Mouse (Mus musculus) mouse trophoblast stem cell (cell line): ENCODE measurements around the gene Ush1g.

Source experiments
- in situ Hi-C, 2 experiments: fragments of 300-500 bp; cut with MseI, MboI; formaldehyde crosslinking; loops; 2 replicates in 1 of 2; 3 replicates in 1 of 2; pipeline ENCODE4 v1.15.1; 2025

The Ush1g gene

GRCm38 (mm10) chr11:115289885-115290284 is 32.0 kb downstream of the Ush1g start:
- in situ Hi-C loops = no loop called here

GRCm38 (mm10) chr11:115288305-115288704 is 33.5 kb downstream of the Ush1g start:
- in situ Hi-C loops = no loop called here

- in situ Hi-C loops = no loop called here
These were observed 34.5 kb downstream of the Ush1g start for GRCm38 (mm10) chr11:115287386-115287785.

- in situ Hi-C loops = no loop called here
These were observed 35.4 kb downstream of the Ush1g start for GRCm38 (mm10) chr11:115286201-115286993.

GRCm38 (mm10) chr11:115285282-115285681 is 36.6 kb downstream of the Ush1g start:
- in situ Hi-C loops = no loop called here

- in situ Hi-C loops = no loop called here
These were observed 37.8 kb downstream of the Ush1g start for GRCm38 (mm10) chr11:115283891-115284620.

GRCm38 (mm10) chr11:115283486-115283765 is 38.4 kb downstream of the Ush1g start:
- in situ Hi-C loops = no loop called here

GRCm38 (mm10) chr11:115282723-115283485 is 38.9 kb downstream of the Ush1g start:
- in situ Hi-C loops = no loop called here

GRCm38 (mm10) chr11:115282295-115282694 is 39.5 kb downstream of the Ush1g start:
- in situ Hi-C loops = no loop called here

GRCm38 (mm10) chr11:115279726-115280125 is 42.1 kb downstream of the Ush1g start:
- in situ Hi-C loops = no loop called here

GRCm38 (mm10) chr11:115278176-115278575 is 43.7 kb downstream of the Ush1g start:
- in situ Hi-C loops = no loop called here

GRCm38 (mm10) chr11:115277604-115277975 is 44.3 kb downstream of the Ush1g start:
- in situ Hi-C loops = no loop called here

- in situ Hi-C loops = no loop called here
These were observed 44.8 kb downstream of the Ush1g start, which contains the start of gene Fdxr for GRCm38 (mm10) chr11:115276780-115277603. Gene Fdxr (minus strand): TSS chr11:115277050.

- in situ Hi-C loops = no loop called here
These were observed 45.9 kb downstream of the Ush1g start for GRCm38 (mm10) chr11:115275954-115276353.

- in situ Hi-C loops = no loop called here
These were observed 46.3 kb downstream of the Ush1g start for GRCm38 (mm10) chr11:115275509-115275908.

- in situ Hi-C loops = no loop called here
These were observed 47.1 kb downstream of the Ush1g start for GRCm38 (mm10) chr11:115274771-115275170.

GRCm38 (mm10) chr11:115274178-115274577 is 47.7 kb downstream of the Ush1g start:
- in situ Hi-C loops = no loop called here

- in situ Hi-C loops = no loop called here
These were observed 48.1 kb downstream of the Ush1g start for GRCm38 (mm10) chr11:115273735-115274134.

GRCm38 (mm10) chr11:115272894-115273498 is 48.8 kb downstream of the Ush1g start:
- in situ Hi-C loops = no loop called here

- in situ Hi-C loops = no loop called here
These were observed 50.4 kb downstream of the Ush1g start for GRCm38 (mm10) chr11:115271481-115271880.

- in situ Hi-C loops = no loop called here
These were observed 50.8 kb downstream of the Ush1g start for GRCm38 (mm10) chr11:115271052-115271451.
